Mouse (Mus musculus) kidney, postnatal 14 days (tissue): ENCODE results near the gene Ssbp3.

Experiments used
- DNase-seq: peaks from one replicate; pipeline ENCODE4 v3.0.0; 2022; ENCODE audit warnings: mixed read lengths

Ssbp3 gene

GRCm38 (mm10) chr4:107013119-107013816 is 102.8 kb downstream of the Ssbp3 start:
- DNase-seq: peak; percentile 60

DNA sequence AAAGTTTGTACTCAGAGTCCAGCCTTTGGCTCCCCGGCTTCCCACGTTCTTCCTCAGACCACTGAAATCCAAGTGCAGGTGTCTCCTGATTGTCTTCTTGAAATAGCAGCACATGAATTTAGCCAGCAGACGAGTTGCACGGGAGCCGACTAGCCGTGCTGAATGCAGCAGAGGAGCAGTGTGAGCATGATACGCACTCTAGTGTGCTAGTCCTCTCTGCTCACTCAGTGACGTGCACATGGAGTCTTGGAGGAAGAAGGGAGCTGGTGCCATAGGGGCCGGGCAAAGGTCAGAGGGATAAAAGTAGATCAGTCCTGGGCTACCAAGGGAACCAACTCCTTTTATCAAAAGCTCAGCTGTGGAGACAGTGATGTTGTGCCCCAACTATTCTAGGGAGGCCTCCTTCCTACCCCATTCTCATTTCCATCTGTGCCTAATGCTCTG is 103.3 kb downstream of the Ssbp3 start:
- DNase-seq: no peak

- DNase-seq: peak; percentile 74
Observed at GRCm38 (mm10) chr4:107015971-107016511, 105.5 kb downstream of the Ssbp3 start.

GRCm38 (mm10) chr4:107017257-107017656 is 106.8 kb downstream of the Ssbp3 start:
- no peak for DNase-seq

DNA sequence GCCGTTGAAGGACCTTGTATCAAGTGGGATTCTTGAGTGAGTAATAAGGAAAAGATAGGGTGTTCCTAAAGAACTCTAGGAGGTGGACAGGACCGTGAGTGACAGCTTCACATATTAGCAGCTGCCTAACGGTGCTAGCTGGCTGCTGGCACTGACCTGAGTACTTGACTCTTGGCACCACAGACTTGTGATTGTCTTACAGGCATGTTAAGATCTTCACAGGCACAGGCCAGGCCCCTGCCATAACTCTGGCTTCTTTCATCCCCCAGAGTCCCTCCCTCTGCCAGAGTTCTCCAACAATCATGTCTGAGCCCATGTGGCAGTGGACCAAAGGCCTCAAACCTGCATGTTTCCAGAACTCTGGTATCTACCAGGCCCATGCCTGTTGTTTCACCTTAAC is 108.0 kb downstream of the Ssbp3 start:
- no peak for DNase-seq

DNA sequence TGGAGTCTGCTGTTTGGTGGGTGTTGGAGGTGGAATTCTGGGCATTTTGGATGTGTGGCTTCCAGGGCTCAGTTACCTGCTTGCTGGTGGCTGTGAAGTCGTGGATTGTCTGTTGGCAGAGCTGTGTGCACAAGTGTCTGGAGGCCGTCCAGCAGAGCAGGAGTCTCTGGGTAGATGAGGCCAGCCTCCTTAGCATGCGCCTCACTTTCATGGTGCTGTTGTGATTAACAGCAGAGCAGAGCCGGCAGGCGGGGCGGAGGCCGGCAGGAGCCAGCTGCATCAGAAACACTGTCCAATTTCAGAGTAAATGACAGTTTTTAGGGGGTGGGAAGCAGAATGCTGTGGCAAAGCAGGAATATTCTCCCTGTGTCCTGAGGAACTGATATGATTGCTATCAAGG is 108.5 kb downstream of the Ssbp3 start:
- DNase-seq: peak; percentile 18

DNA sequence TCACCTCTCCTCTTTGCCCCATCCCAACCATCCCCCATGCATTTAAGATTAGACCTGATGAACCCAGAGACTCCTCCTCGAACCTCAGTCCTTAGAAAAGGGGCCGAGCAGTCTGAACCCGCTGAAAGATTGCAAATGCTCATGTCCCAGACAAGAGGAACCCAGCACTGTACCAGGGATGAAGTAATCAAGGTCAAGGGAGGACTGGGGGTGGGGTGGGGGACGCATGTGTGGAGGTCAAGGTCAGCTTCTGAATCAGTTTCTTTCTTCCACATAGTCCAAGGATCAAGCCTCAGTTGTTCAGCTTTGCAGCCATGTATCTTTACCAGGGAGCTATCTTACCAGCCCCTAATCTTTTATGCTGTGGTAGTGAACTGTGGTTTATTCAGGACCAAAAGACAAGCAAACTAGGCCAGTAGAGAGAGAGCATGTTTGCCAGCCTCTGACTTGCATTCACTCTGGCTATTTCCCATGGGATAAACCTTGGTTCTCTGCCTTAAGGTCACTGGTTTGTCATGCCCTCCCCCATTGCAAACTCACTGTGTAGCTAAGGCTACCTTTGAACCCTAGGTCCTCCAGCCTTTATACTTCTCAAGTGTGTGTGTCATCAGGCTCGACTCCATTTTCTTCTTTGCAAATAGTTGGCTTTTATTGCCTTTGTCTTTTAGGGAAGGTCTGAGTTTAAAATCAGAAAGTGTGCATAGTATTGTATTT is 109.9 kb downstream of the Ssbp3 start:
- DNase-seq: peak; percentile 23

DNA sequence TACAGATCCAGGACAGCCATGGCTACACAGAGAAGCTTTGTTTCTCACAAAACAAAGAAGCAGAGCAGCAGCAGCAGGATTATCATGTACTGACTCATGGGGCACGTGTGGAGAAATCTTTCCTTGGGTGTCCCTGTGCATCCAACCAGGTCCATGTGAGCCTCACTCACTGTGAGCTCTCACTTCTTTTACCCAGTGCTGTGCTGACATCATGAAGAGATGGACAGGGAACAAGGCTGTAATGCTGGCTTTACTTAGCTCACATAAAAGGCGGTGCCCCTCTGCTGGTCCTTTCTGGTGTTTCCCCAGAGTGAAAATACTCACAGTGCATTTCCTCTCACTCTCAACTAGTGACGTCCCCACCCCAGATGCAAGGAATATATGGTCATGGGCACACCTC is 111.0 kb downstream of the Ssbp3 start:
- DNase-seq: no peak

GRCm38 (mm10) chr4:107024899-107025298 is 114.4 kb downstream of the Ssbp3 start:
- DNase-seq: no peak

DNA sequence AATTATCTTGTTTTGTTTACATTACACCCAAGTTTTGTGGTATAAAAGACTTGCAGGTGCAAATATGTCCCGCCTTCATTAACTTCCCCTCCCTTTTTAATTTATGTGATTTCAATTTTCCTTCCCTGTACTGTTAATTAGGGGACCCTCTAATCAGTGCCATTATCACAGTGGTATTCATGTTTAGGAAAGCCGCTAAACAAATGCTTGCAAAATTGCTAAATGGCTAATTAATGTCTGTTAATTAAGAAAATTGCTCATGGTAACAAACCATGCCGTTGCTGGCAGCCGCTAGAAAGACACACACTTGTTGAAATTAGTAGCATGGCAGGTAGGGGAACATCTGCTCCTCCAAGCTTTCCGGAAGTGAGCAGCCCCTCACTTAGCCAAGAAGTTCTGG is 114.9 kb downstream of the Ssbp3 start:
- DNase-seq: no peak

- DNase-seq: no peak
Observed at GRCm38 (mm10) chr4:107026451-107026850, 116.0 kb downstream of the Ssbp3 start.

GRCm38 (mm10) chr4:107035689-107036088 is 125.2 kb downstream of the Ssbp3 start:
- no peak for DNase-seq

DNA sequence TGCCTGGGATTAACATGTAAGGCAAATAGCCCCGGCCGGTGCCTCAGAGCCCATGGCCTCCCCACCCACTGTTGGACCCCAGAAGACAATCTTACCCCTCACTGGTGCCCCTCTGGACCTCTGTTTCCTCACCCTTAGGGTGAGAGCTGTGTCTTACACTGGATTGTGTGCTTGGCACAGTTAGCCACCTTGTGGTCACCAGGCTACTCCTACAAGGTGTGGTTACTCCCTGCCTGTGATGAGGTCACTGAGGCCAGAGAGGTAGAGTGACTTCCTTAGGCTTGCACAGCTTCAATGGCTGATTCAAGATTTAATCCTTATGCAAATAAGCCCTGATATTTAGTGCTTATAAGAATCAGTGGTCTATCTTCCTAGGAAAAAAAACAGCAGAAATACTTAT is 126.5 kb downstream of the Ssbp3 start:
- DNase-seq: no peak

DNA sequence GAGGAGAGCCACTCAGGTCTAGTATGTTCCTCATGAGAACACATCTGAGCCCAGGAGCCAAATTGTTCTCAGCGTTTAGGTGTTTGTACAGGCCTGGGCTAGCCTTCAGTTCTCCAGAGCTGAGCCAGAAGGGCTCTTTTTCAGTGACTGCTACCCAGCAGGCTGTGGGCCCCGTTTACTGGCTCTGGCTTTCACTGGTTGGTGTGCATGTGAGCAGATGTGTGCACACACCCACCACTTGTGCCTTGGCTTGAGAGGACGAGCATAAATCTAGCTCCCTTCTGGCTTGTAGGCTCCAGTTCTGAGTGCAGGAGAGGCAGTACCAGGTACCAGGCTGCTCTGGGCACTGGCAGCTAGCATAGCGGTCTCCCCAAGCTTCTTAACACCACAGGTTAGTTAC is 127.8 kb downstream of the Ssbp3 start:
- no peak for DNase-seq

DNA sequence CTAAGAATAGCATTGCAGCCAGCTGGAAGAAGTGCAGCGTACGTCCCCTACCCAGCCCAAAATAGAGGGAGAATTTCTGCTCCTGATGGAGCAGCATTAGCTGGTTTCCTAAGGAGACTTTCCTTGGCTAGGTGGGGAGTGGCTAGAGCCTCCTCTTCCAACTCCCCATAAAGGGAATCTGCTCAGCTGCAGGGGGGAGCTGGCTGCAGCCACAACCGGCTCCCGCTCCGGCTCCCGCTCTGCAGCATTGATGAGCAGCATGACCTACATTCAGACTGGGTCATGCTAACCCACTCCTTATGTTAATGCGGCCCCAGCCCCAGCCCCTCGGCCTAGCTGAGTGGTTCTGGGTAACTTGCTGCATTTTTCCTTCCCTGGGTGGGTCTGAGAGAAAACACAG is 128.8 kb downstream of the Ssbp3 start:
- no peak for DNase-seq

DNA sequence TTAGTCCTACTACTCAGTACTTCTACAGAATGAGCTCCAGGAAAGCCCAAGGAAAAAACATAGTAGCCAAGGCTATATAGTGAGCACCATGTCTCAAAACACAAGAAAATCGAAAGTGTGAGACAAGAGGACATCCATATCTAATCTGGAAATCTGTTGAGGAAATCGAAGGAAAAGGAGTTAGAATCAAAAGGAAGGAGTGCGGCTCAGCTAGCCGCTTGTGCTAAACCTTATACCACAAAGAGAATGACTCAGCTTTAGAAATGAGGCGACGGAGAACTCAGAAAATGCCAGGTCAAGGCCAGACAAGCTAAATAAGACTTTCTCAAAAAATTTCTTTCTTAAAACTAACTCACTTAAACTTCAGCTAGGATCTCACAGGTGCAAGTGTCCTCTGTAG is 131.8 kb downstream of the Ssbp3 start:
- DNase-seq: no peak

- DNase-seq: no peak
Observed at GRCm38 (mm10) chr4:107045188-107045587, 134.7 kb downstream of the Ssbp3 start.

- DNase-seq: no peak
Observed at GRCm38 (mm10) chr4:107047806-107048205, 137.3 kb downstream of the Ssbp3 start.

- no peak for DNase-seq
Observed at GRCm38 (mm10) chr4:107048568-107049162, 138.2 kb downstream of the Ssbp3 start.

DNA sequence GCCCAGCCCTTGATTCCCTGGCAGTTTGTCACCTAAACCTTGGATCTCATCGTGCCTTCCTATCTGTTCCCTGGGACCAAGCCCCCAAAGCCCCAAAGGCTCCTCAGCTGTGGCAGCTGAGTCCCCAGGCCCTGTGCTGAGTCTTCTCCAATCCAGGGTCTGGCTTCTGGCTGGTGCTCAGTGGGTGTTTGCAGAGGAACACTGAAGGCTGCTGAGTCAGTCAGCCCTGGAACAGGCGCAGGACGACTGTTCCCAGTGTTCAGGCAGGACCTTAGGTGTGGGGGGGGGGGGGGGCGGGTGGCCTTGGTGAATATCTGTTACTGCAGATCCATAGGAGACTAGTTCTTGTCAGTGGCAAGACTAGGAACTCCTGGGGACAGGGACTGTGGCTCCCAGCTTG is 141.4 kb downstream of the Ssbp3 start:
- no peak for DNase-seq

- DNase-seq: no peak
Observed at GRCm38 (mm10) chr4:107052962-107053553, 142.6 kb downstream of the Ssbp3 start.

- DNase-seq: peak; percentile 27
Observed at GRCm38 (mm10) chr4:107056088-107056487, 145.6 kb downstream of the Ssbp3 start.

- DNase-seq: peak; percentile 21
Observed at GRCm38 (mm10) chr4:107058346-107058745, 147.8 kb downstream of the Ssbp3 start.
